Mouse (Mus musculus): ENCODE measurements around the gene Eif5. TPM values are rescaled to one million over a fixed set of nuclear protein-coding genes. Genes with fewer than 3 reads are reported as not detected.

The Eif5 gene
- polyA plus RNA-seq, 3 experiments from 2014 or later: 80.7 to 196 (median 189) TPM

GRCm38 (mm10) chr12:111568836-111569235 is 31.0 kb downstream of the Eif5 start:
- no peak for ATAC-seq

- no peak for ATAC-seq
These were observed 34.6 kb downstream of the Eif5 start for GRCm38 (mm10) chr12:111572406-111572805.

- no peak for ATAC-seq
These were observed 35.5 kb downstream of the Eif5 start for GRCm38 (mm10) chr12:111573315-111573714.

GRCm38 (mm10) chr12:111574074-111574886 is 36.5 kb downstream of the Eif5 start, which contains the start of gene Mark3:
Mark3 (plus strand) TSS chr12:111574523.
- peak; percentile 97 for ATAC-seq

- ATAC-seq: no peak
These were observed 37.3 kb downstream of the Eif5 start for GRCm38 (mm10) chr12:111574887-111575838.

GRCm38 (mm10) chr12:111583058-111583457 is 45.2 kb downstream of the Eif5 start:
- ATAC-seq: no peak

- no peak for ATAC-seq
These were observed 46.6 kb downstream of the Eif5 start for GRCm38 (mm10) chr12:111584401-111584800.

GRCm38 (mm10) chr12:111587252-111587651 is 49.4 kb downstream of the Eif5 start:
- no peak for ATAC-seq

GRCm38 (mm10) chr12:111592407-111593021 is 54.7 kb downstream of the Eif5 start:
- ATAC-seq: peak; percentile 43

GRCm38 (mm10) chr12:111593775-111594174 is 56.0 kb downstream of the Eif5 start:
- no peak for ATAC-seq

Other genes starting within 250 kb of the Eif5 start
- 1 to 10 TPM in 1 of 3 experiments, under 1 TPM in 2; 0.19 to 1.3 (median 0.67) TPM for gene Cdc42bpb, start 160.3 kb upstream of the Eif5 start, polyA plus RNA-seq (2017; shearing (Covaris generic))
- 1 to 10 TPM in 1 of 3 experiments, not detected in 2; 3.5 TPM for gene Lbhd2, start 131.2 kb upstream of the Eif5 start, polyA plus RNA-seq (2017; shearing (Covaris generic))
- gene Exoc3l4, start 121.0 kb upstream of the Eif5 start, polyA plus RNA-seq (2017; shearing (Covaris generic)): not detected
- not detected for gene Tnfaip2, start 95.5 kb upstream of the Eif5 start, polyA plus RNA-seq (2017; shearing (Covaris generic))
- gene Gm266, start 52.2 kb upstream of the Eif5 start, polyA plus RNA-seq (2017; shearing (Covaris generic)): not detected
- gene Mark3, start 36.5 kb downstream of the Eif5 start, polyA plus RNA-seq (2017; shearing (Covaris generic)): 10 to 100 TPM; 16.4 to 45.8 (median 41.1) TPM
- gene Ckb, start 134.3 kb downstream of the Eif5 start, polyA plus RNA-seq (2017; shearing (Covaris generic)): 10 to 100 TPM; 24.2 to 37.2 (median 31.8) TPM
- gene Trmt61a, start 140.1 kb downstream of the Eif5 start, polyA plus RNA-seq (2017; shearing (Covaris generic)): 1 to 10 TPM; 3.2 to 4.4 (median 3.3) TPM
- gene Bag5, start 175.2 kb downstream of the Eif5 start, polyA plus RNA-seq (2017; shearing (Covaris generic)): 10 to 100 TPM; 22.0 to 40.1 (median 36.7) TPM
- gene Apopt1, start 175.2 kb downstream of the Eif5 start, polyA plus RNA-seq (2017; shearing (Covaris generic)): 10 to 100 TPM; 55.8 to 85.0 (median 74.3) TPM
- 10 to 100 TPM; 17.9 to 19.7 (median 18.3) TPM for gene Klc1, start 220.8 kb downstream of the Eif5 start, polyA plus RNA-seq (2017; shearing (Covaris generic))